Mouse (Mus musculus) megakaryocyte, adult 5-6 weeks (primary cell): Measurements from ENCODE around the gene Fancg. TPM values are rescaled to one million over a fixed set of nuclear protein-coding genes. Genes with fewer than 3 reads are reported as not detected.
"Not testable (repeated sequence)": the region's sequence is repeated elsewhere in the genome, so short reads cannot be mapped to it uniquely, and the experiment has no call there.

Experiments used
- ATAC-seq: 2 replicates; pipeline ENCODE4 v1.8.0; 2016; ENCODE audit warnings: mild to moderate bottlenecking, inconsistent platforms; ENCODE audit not compliant: poor library complexity, severe bottlenecking
- total RNA-seq, 2 experiments: library from RNA; stranded (forward) in 1 of 2; stranded (reverse) in 1 of 2; fragments of 153-499, 151-499 nt in 1 of 2; fragments of 221-1000, 200-1000 nt in 1 of 2; gene quantifications; 2 replicates each; pipeline versions ENCODE4 v1.2.3 to v1.2.4; 2015 to 2017

Fancg gene
- total RNA-seq, 2 experiments from 2014 or later, result 12.5 to 13.0 TPM

DNA sequence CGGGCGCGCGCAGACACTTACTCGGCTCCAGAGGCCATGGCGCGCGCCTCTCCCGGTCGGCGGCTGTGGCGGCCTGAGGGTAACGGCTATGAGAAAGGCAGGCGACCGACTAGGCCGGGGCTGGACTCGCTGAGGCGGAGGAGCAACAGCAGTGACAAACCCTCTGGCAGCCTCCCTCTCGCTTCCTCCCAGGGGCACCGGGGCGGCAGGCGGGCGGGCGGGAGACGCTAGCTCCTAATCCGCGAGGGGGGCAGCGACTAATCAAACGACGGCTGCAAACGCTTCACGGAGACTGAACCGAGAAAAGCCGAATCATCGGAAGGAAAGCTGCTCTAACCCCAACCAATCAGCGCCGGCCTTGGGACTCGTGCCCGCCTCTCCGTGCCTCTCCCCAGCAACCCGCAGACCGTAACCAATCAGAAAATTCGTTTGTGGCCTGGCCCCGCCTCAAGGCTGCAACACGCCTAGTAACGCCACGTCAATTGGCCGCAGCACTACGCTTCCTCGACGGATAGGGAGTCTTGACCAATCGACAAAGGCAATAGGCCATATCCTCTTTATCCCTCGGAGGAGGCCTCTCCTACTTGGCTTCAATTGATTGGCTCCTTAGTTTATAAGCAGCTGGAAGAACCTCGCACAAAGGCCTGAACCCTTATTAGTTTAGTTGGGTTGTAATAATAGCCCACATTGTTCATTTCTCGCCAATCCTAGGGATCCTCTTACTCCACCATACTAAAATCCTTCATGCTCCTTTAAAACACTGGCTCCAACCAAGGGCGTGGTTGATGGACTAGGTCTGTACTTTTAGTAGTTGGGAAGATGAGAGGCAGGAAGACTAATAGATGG, 9.9 kb downstream of the Fancg start, which contains the start of gene Vcp:
Gene Vcp, minus strand, starts transcription at position 367 of the 846 bp plus-strand sequence.
- ATAC-seq, result peak; percentile 95

DNA sequence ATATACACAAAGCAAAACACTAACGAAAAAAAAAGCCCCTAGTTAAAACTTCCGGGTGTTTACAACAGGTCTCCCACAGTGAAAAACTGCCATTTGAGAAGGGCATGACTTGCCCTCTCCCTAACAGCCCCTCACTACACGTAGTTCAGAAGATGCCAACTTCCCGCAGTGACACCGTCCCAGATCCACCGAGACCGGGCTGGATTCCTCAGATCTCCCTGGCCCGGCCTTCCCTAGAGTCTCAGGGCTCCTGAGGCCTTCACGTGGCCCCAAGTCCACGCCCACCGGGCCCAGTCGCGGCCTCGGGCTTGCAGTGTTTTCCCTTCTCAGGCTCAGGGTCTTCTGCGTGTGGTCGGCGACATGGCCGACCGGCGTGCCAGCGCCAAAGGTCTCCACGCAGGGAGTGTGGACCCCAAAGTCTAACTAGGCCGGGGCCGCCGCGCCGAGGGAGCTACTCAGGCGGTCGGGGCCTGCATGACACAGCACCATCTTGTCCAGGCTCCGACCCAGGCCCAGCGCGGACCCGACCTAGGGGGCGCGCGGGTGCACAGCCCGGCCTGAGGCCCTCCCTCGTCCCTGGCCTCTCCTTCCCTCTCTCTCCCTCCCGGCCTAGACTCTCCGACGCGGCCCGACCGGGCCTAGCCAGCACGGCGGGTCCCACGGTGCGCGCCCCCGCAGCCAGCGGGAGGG, 10.7 kb downstream of the Fancg start:
- ATAC-seq, result peak; percentile 54

DNA sequence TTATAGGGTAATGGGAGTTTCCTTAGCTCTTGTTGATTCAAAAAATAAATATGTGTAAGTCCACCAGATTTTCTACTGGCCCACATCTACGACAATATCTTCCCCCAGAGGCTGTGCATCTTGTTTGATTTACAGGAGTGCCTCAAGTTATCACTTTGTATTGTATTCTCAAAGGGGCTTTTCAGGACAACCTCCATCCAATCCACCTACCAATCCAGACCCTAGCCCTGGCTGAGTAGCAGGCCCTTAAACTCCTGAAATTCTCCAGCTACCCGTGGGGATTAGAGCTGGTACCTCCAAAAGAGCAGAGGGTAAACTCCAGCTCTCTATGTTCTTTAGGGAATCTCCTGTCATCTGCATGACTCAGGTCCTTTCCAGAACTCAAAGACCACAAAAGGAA, 12.3 kb downstream of the Fancg start:
- no peak for ATAC-seq

DNA sequence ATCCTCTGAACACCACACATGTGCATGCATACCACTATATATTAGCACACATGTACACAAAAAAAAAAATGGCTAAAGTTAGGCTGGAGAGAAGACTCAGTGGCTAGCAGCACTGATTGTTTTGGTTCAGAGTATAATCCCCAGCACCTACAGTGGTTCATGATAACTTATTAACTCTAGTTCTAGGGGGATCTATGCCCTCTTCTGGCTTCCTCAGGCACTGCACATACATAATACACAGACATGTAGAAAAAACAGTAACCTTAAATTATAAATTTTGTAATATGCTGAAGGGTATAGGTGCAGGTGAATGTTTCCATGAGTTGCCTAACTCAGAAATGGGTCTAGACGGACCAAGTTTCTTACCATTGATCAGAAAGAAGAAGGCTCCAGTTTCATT, 22.0 kb downstream of the Fancg start:
- no peak for ATAC-seq

DNA sequence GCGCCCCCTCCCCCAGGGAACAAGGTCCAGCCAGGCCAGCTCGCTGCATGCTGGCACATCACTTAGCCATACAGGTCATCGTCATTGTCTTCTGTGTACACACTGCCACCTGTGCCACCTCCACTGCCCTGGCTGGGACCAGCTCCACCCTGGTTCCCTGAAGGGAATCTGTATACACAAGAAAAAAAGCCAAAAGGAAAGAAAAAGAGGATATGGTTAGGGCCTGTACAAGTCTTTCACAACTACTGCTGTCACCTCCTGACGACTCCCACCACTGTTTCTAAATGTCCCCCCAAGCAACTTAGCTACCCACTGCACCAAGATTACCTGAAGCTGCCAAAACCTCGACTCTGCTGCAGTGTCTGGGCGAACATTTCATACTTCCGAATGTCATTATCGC, 29.8 kb downstream of the Fancg start:
- ATAC-seq, result not testable (repeated sequence)

DNA sequence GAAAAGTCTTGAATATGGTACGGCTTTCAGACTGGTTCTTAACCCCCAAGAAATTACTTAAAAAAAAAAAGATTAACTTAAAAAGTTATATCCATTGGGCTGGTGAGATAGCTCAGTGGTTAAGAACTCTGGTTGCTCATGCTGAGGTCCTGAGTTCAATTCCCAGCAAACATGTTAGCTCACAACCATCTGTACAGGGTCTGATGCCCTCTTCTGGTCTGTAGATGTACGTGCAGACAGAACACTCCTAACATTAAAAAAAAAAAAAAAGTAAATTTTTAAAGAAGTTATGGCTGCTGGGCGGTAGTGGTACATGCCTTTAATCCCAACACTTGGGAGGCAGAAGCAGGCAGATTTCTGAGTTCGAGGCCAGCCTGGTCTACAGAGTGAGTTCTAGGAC, 32.2 kb downstream of the Fancg start:
- ATAC-seq, result peak; percentile 45; the same call in 1 of the 2 replicates

DNA sequence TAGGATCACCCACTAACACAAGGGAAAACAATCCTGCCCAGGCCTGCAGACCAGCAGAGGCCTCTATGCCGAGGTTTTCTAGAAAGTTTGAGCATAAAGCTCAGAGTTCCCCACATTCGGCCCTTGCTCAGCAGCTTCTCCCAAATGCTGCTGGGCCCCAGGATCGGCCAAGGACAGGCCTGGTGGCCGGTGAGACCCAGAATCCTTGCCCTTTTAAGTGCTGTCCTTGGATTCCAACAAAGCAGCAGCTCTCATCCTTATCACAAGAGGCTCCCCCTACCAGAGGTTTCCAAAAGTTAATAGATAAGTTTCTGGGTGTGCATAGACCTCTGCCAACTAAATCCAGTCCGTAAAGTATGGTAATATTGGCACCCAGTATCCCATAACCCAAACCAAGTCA, 36.4 kb downstream of the Fancg start:
- ATAC-seq, result no peak

DNA sequence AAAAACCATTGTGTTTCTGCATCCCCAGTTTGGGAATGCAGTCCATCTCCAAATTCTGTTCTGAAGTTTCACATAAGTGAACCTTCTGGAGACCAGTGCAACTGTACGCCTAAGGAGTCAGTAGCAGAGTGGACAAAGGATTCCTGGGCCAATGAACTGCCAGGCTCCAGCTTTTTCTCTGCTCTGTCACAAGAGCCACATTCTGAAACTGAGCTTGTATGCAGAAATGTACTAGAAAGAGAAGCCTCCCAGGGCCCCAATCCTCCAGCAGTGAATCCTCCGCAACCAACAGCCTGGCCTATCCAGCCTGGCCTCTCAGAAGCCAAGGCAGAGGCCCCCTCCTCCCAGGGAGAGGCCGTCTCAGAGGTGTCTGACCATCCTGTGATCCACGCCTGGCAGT, 37.4 kb downstream of the Fancg start:
- ATAC-seq, result no peak

DNA sequence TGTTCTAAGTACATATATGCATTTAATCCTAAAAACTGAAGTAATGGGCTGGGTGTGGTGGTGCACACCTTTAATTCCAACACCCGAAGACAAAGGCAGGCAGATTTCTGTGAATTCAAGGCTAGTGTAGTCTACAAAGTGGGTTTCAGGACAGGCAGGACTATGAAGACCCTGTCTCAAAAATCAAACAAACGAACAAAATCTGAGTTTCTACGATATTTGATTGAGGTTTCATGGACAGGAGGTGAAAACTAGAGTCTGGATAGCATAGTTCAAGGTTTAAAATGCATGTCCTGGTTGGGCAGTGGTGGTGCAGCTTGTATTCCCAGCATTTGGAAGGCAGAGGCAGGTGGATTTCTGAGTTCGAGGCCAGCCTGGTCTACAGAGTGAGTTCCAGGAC, 41.0 kb downstream of the Fancg start, which contains the start of gene 1700022I11Rik:
Gene 1700022I11Rik, plus strand, starts transcription at position 301 of the 400 bp plus-strand sequence.
- no peak for ATAC-seq

DNA sequence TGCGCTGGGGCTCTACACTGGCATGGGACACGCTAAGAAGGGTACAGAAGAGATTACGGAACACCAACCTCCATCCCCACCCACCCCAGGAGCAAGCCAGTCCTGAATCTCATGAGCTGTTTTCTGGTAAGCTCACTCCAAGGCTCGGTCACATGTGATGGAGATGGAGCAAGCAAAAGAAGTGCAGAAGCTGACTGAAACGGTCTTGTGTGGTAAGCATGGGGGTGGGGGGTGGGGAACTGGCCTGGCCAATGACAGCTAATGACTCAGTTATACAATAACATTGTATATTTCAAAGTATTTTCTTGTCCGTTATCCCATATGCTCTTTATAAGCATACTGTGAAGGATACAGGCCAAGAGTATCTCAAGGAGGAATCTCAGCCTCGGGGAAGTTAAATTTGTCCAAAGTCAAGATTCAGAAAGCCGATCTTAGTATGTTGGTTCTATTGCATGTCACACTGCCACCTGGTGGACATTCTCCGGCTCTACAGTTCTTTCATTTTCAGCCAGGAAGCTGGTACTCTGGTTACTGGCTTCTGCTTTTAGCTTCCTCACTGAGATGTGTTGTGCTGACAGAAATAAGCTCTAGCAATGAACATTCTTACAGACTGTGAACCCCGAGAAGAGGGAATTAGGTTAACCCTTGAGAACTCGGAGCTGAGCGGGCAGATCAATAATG, 45.1 kb downstream of the Fancg start:
- ATAC-seq, result peak; percentile 97

DNA sequence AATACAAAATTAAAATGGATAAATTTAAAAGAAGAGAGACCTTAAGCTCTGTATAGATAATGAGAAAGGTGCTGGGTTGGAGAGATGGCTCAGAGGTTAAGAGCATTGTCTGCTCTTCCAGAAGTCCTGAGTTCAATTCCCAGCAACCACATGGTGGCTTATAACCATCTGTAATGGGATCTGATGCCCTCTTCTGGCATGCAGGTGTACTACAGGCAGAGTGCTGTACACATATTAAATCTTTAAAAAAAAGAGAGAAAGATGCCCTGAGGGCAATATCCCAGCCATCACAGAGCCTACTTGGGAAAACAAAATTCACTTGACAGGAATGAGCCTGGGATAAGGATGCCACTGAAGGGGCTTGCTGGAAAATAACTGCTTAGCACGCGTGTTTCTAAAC, 46.8 kb downstream of the Fancg start:
- ATAC-seq, result no peak

DNA sequence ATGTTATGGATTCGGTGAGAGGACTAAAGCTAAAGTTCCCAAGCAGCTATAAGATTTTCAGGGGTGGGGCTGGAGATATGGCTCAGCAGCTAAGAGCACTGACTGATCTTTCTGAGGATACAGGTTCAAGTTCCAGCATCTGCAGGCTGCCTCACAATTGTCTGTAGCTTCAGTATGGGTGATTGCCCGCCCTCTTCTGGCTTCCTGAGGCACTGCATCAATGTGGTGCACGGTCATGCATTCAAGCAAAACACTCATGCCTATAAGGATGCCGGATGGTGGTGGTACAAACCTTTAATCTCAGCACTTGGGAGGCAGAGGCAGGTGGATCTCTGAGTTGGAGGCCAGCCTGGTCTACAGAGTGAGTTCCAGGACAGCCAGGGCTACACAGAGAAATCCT, 48.7 kb downstream of the Fancg start:
- peak; percentile 77 for ATAC-seq

DNA sequence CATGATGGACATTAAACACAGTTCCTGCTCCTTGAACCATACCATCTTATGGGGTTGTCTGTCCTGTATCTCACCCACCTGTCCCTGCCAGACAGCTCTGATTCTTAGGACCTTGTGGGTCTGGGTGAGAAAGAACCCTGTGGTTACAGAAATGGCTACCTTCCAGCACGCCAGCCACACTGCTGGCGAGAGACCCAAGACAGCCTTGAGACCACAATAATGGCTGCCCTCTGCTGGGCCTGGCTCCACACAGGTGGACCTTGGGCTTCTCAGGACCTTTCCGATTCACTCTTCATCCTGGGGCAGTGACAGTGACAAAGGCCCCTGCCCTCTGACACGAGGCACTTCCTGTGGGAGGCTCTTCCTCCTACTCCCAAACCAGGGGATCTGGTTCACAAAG, 50.9 kb downstream of the Fancg start:
- no peak for ATAC-seq

DNA sequence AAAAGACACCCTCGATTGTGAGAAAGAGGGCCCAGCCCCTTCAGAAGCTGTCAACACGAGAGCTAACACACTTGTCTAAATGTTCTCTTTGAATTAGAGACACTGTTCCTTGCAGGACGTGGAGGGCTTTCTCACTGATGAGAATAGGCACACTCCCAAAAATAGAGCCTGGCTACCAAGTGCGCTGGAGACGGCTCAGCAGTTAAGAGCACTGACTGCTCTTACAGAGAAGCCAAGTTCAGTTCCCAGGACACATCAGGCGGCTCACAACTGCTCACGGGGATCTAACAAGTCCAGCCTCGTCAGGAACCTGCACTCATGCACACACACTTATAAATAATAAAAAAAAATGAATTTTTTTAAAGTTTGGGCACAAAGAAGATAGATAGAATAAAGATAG, 51.4 kb downstream of the Fancg start:
- ATAC-seq, result no peak

DNA sequence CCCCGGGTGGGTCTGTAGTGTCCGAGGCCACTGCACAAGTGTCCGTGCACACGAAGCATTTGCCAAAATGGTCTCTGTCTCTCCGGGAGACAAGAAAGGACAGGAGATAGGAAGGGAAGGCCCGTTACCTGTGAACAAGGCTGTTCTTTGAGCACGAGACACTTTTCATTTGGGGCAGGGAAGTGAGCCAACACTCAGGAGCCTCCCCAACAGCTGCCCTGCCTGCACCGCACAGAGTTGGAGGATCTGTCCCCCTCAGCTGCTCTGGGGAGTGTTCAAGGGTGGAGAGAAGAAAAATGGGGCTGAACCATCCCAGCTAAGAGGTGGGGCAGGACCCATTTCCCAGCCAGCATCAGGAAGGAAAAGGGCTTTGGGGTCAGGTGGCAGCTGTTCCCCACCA, 52.3 kb downstream of the Fancg start:
- no peak for ATAC-seq

DNA sequence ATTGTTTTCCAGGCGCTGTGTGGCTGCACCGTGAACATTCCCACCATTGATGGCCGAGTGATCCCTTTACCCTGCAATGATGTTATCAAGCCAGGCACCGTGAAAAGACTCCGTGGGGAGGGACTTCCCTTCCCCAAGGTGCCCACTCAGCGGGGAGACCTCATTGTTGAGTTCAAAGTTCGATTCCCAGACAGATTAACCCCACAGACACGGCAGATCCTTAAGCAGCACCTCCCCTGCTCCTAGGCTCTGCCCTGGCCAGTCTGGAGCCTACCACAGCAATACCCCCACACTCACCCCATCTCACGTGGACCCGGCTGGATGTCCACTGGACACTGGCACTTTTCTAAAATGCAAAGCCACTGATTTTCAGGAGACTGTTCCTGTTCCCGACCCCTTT, 53.0 kb downstream of the Fancg start:
- no peak for ATAC-seq

DNA sequence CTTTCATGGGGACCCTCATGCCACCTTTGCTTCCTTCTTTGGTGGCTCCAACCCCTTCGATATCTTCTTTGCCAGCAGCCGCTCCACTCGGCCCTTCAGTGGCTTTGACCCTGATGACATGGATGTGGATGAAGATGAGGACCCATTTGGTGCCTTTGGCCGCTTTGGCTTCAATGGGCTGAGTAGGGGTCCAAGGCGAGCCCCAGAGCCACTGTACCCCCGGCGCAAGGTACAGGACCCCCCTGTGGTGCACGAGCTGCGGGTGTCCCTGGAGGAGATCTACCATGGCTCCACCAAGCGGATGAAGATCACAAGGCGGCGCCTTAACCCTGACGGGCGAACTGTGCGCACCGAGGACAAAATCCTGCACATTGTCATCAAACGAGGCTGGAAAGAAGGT, 53.7 kb downstream of the Fancg start:
- ATAC-seq, result no peak

DNA sequence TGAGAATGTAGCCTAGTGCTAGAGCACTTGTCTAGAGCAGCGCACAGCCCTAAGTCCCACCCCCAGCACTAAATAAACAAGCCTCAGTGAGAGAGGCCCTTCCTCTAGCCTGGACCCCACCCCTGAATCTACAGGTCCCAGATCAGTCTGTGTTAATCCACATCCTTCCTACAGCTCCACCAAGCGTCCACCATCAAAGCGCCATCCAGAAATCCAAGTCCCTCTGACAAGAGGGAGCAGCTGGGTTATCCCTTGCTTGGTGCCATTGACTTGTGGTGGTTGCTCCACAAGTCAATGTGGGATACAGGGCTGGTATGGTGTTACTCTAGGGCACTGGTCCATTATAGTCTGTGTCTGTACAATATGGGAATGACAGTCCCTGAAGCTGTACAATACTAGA, 55.1 kb downstream of the Fancg start:
- ATAC-seq, result no peak

DNA sequence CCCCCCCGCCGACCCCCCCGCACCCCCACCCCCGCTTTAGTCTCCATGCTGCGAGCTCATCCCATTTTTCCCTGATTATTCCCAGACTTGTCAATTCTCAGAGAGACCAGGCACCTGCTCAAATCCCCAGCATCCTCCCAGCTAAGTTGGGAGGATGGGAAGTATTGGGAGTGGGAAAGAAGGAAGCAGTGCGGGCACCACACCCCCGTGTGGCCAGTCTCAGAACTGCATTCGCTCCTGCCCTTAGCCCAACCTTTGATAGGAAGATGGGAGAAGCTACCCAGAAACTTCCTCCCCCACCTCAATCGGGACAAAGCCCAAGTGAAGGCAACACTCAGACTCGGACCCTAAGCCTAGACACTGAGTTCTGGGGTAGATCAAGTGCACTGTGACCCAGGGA, 56.0 kb downstream of the Fancg start:
- peak; percentile 20; the same call in 1 of the 2 replicates for ATAC-seq

DNA sequence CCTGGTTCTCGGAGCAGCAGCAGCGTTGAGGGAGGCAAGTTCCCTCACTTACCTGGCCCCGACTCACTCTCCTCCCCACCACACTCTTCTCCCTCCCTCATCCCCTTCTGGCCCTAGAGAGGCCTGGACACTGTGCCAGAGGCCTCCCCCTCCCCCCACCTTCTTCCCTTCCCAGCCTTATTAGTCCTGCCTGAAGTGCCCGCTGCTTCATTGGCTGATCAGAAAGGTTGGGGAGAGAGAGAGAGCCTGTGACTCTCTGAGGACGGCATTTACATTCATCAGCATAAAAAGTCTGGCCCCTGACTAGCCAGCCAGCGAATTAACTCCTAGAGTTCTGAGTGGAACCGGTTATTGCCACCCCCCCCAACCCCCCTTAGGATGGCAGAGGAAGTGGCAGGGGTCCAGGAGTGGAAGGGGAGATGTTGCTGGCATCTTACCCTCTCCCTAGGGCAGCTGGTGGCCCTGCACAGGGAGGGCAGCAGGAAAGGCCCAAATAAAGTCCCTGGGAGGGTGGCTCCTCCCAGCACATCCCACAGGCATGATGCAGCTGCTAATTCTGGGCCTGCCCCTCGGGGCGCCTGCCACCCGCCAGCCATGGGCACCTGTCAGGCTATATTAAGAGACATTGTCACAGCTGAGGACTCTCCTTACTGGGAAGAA, 56.7 kb downstream of the Fancg start:
- no peak for ATAC-seq

DNA sequence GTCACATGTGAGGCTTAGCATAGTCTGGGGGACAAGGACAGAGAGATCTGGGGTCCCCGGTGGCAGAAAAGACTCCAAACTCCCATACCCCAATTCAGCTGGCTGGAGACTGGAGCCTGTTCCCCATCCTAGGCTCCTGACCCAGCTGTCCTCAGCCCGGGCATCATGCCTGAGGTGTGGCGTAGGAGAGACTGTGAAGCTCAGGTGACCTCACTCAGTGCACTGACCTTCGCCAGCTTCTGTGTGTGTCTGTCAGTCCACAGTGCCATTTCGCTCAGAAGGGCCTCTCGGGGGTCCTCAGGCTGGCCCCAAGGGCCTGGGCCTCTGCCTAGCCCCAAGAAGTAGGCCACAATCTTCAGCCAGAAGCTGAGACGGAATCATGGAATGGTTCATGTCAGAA, 57.7 kb downstream of the Fancg start:
- no peak for ATAC-seq
